Mouse (Mus musculus) adrenal gland, postnatal 36 days (tissue): ENCODE measurements at regions not wholly inside any gene's neighbourhood (a gene's known extent, or its start where the extent isn't known, plus 50 kb on each side); places are given as distances from the start of the nearest gene placed in this dataset.
A peak's percentile ranks its signal among the peaks of the same experiment; 100 is the strongest.

ENCODE experiments used
- DNase-seq, 2 experiments: peaks; one replicate each; pipeline ENCODE4 v3.0.0; 2021; ENCODE audit warnings: mixed read lengths in 1 of 2

DNA sequence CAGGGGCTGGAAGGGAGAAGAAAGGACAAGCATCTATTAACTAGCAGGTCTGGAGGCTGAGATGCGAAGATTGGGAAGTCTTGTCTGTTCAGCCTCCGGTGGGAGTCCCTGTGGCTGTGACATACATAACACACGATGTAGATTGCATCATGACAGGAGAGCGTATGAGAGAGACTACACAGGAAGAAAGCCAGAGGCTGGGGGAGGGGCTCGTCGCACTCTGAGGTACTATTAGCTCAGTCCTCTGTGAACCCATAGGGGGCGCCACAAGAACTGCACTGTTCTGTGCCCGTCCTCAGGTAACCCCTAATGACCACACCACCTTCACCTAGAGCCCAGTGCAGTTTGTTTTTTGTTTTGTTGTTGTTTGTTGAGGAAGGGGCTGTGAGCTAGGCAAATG lies 102.7 kb upstream of the Arid2 start:
- peak in 1 of 2 experiments; percentile 4 for DNase-seq

DNA sequence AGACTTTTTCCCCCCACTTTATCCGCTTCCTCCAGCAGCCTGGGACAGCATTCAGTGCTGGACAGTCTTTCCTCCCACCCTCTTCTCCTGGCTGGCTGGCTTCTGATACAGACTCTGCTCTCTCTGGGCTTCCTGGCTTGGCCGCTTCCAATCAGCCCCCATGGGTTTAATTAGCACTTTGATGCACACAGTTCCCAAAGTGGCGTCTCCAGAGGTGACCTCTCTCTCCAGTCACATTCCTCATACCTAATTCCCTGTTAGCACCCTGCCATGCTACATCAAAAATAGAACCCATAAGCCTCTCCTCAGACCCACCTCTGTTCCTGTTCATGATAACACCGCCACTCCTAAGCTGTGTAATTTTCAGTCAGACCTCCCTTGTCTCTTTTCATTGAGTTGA lies 101.9 kb upstream of the Arid2 start:
- DNase-seq = no peak

DNA sequence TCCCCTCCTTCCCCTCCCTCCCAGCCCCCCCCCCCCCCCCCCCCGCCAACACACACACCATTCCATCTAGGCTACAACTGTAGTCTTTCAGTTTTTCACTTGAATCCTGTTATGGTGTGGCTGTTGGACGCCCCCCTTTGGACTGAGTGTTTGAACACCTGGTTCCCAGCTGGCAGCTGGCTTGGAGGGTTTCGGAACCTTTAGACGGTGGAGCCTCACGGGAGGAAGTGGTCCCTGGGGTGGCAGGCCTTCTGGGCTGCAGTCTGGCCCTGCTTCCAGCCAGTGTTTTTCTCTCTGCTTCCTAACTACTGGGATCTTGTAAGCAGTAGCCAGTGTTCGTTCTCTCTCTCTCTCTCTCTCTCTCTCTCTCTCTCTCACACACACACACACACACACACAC lies 101.4 kb upstream of the Arid2 start:
- no peak for DNase-seq

DNA sequence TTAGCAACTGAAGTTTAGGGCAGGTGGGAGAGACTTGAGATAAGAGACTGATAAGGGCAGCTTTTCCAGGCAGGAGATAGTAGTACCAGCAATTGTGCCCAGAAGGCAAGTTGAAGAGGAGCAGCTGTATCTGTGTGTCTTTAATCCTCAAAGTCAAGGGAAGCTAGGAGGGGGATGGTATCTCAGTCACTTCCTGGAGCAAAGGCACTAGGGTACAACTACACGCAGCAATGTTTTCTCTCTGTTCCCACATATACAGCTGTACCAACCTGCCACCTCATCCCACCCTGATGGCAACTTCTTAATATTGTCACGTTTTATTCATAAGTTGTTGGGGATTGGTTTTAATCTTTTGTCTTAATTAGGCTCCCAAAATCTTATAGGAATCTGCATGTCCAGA lies 97.8 kb upstream of the Arid2 start:
- DNase-seq = no peak

DNA sequence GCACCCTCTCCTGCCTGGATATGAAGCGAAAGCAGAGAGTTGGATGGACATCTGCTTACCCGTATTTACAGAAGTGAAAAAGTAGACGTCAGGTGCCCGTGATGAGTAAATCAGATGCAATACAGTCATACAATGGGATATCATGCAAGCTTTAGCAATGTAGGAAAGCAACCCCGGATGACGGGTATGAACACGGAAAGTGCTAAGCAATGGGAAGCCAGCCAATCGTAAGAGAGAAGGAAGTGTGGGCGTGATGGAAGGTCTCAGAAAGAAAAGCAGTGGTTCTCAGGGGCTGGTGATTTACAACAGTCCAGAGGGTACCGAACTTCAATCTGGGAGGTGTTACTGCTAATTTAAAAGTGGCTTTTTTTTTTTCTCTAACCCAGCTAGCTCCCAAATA lies 89.9 kb upstream of the Arid2 start:
- DNase-seq = no peak

DNA sequence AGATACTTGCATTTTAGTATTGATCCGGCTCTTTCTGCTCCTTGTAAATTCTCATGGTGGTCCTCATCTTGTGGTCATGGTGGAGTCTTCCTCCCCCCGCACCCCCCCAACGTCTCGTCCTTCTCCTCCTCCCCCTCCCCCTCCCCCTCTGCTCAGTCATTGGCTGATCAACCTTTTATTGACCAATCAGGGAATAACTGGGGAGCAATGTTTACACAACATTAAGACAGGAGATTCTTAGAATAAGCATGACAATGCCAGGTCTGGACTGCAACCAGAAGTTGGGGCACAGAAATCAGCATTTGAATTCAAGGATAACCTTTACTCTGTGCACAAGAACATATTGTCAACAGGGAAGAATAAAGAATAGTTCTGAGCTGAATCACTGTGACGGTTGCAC lies 89.4 kb upstream of the Arid2 start:
- DNase-seq = no peak

DNA sequence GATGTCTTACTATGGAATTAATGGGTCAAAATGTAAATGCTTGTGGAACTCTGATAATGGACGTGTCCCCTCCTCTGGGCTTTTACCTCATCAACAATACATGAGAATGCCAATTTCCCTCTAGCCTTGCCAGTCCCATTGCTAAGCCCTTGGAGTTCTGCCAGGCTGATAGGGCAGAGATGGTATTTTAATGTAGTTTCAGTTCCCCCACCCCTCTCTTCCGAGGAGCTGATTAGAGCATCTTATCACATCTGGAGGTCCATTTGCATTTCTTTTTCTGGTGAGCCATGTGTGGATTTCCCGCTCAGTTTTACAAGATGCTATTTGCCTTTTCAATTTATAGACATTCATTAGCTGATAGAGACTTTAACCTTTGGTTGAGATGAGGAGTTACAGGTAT lies 86.0 kb upstream of the Arid2 start:
- DNase-seq = no peak

DNA sequence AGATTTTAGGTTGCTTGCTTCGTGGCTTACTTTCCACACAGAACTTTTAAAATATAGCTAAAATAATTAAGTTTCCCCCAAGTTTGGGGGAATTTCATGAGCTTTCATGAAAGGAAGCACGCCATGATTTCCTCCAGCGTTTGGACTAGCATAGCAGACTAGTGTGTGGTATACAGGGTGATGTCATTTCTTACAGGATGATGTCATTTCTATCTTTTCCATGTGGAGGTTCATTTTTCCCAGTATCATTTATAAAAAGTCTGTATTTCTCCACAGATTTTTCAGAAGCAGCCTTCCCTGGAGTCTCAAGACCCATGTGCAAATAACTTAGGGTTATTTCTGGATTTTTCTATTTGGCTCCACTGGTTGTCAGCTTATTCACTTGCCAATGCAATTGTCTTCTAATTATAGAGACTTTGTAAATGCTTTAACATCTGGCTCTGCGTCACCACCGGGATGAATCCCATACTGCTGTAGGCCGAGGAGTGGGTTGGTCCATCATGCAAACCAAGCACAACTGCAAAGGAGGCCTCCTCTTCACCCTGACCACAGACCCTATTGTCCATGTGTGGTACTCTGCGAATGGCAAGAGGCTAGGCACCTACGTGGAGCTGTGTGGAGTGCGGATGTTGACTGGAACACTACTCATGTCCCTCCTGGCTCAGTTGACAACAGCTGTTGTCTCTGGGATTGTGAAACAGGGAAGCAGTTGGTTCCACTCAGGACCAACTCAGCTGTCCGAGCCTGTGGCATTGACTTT lies 85.4 kb upstream of the Arid2 start:
- DNase-seq = no peak

DNA sequence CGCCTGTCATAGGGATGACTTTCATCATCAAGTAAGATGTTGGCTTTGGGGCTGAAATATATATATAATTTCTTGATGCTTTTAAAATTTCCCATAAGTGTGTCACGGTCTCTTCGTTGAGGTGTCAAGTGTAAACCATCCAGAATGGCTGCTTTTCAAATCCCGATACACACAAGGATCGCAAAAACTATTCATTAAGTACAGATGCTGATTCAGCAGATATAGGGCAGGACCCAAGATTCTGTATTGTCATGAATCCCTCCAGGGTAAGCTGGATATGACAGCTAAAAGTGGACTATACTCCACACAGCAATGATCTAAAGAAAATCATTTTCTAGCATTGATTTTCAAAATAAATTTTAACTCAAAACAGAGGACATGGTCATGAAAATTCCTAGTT lies 83.1 kb upstream of the Arid2 start:
- DNase-seq = no peak

DNA sequence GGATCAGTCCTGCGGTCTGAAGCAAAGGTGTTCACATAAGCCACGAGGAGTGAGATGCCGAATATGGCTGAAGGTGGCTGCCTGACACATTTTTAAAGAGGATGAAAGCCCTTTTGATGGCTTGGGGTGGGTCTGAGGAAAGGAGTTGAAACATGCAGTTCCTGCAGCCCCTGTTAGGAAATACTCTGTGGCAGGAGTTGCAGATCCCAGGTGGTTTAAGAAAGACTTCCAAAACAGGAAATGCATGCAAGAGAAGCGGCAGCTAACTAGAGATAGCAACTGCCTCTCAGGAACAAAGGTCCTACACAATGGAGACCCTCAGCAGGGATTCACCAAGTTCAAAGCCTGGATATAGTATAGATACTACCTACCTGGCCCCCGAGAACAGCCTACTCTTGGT lies 82.7 kb upstream of the Arid2 start:
- DNase-seq = no peak

DNA sequence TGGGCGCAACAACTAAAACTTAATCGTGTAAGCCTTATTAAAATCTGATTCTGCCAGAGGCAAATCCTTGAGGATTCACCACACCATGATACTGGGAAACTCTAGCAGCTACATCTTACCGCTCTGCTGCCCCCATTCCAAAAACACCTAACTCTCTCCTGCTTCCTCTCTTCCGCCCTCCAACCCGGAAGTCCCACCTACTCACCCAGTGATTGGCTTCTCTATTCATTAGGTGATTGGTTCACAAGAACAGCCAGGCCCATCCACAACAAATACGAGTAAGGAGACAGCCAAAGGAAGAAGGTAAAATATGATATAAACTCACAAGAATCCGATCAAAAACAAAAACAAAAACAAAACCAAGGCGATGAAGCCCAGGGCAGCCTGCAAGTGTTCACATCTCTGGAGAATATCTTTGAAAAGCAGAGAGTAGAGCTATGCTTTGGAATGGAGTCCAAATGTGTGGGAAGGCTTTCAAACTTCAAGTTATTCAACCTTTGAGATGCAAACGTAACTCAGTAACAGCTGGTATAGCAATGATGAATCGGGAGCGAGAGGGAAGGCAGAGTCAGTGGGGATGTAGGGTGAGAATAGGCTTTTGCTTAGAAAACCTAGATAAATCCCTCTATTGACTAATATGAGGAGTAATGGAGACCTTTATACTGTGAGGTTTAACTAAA lies 76.5 kb upstream of the Arid2 start:
- no peak for DNase-seq

DNA sequence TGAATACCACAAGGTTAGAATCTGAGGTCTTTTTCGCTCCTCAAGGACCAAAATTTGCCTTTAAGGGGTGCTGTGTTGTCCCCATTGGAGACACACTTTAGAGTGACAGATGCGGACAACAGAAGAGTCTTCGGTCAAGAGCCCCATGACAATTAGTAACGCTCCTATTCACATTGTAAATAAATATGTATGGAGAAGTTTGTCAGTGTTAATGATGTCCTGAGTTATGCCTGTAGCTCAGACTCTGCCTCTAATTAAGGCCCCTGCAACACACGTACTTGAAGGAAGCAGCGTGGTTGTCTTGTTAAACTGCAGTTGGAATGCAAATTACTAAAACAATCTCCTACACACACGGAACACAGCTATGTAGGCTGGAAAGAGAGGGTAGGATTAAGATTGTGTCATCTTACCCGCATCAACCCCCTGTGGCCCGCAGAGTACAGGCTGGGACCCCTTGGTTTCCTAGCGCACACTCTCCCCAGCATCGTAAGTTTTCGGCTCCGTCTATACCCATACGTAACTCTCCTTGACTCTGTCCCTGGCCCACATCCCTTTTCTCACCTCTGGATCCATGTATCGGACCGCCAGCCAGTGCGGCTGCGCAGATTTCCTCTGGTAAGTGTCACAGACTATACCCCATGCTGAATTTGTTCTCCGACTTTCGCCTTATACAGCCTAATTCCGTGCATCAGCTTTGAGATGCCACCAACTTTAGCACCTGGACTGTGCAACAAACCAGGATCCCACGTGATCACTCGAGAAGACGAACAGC lies 73.6 kb upstream of the Arid2 start:
- DNase-seq = no peak

DNA sequence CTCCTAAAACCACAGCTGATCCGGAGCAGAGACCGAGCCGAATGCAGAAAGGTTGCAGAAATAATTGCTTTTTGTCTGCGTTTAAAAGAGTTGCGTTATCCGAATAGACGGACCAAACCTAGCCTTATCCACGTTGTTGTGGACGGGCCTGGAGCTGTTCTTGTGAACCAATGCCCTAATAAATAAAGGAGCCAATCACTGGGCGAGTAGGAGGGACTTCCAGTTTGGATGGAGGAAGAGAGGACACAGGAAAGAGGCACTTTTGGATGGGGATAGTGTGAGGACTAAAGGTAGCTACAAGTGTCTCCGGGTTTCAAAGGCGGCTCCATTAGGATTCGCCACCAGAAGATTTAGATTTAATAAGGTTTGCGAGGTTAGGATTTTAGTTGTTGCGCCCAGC lies 69.4 kb upstream of the Arid2 start:
- DNase-seq = no peak

DNA sequence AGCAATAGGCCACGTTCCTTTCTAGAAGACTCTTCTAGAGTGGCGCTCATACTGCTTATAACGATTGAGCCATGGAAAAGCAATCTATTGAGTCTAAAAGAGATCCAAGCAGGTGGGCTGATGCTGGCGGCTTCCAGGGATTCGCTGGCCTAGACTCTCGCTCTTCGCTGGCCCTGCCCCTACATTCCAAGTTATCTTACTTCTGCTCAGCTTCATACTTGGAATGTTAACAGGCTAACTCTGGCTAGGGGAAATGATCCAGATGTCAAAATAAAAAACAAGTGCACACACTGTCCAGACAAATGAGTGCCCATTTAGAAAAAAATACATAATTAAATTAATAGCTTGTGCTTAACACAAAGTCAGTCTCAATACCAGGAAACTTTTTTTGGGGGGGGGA lies 67.6 kb upstream of the Arid2 start:
- DNase-seq = no peak

DNA sequence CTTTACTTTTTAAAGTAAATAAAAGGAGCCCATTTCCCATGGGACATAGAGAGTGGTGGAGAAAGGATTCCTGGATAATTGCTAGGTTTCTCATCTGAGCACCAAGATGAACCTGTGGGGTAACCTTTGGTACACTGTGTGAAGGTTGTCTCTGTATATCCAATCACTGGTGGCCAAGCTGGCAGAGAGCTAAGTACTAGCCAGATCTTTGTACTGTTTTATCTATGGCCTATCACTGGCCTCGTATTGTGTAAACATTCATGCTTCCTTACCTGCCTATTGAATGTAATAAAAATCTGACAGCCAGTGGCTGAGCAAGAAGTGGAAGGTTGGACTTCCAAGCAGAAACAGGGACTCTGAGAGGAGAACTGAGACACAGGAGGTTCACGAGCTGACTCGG lies 55.3 kb upstream of the Arid2 start:
- DNase-seq = no peak

DNA sequence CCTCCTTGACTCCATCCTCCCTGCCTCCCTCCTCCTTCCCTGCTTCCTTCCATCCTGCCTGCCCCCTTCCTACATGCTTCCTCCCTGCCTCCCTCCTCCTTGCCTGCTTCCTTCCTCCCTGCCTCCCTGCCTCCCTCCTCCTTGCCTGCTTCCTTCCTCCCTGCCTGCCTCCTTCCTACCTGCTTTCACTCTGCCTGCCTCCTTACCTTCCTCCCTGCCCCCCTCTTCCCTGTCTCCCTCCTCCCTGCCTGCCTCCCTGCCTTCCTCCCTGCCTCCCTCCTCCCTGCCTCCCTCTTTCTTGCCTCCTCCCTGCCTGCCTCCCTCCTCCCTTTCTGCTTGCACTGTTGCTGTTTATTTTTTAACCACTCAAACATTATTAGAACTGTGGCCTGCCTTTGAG lies 54.2 kb upstream of the Arid2 start:
- DNase-seq = no peak

DNA sequence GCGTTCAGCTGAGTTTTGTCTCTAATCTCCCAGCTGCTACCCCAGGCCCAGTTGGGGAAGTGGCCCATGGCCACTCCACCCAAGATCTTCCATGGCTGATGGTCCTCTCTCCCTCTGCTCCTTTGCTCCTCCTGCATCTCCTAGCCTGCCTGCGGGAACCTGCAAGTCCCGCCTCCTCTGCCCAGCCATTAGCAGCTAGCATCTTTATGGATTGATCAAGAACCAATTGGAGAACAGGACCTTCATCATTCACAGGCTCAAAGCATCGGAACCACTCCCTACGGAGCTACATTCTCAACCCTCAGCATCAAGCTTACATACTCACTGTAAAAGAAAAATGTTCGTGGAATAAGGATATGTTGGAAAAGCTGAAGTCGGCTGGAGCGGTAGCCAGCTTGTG lies 52.5 kb upstream of the Arid2 start:
- no peak for DNase-seq
